Mouse (Mus musculus) heart, embryonic 11.5 days (tissue): ENCODE data around the gene Dtymk. TPM values are rescaled to one million over a fixed set of nuclear protein-coding genes. Genes with fewer than 3 reads are reported as not detected.
A peak's percentile ranks its signal among the peaks of the same experiment; 100 is the strongest.

Experiments used
- ATAC-seq: fragments of 200-750 bp; cut with Nextera tagmentation; replicated peaks from 2 replicates; pipeline ENCODE4 v1.8.0; 2017; ENCODE audit warnings: moderate library complexity; ENCODE audit not compliant: insufficient number of reproducible peaks, low FRiP score, low TSS enrichment
- H3K27ac ChIP-seq: fragments of 300-500 bp; sonication (generic); 2 replicates; pipeline ENCODE4 v1.5.1; 2014; ENCODE audit warnings: mild to moderate bottlenecking, low read depth, low read length
- H3K27me3 ChIP-seq: fragments of 300-500 bp; sonication (generic); 2 replicates; pipeline ENCODE4 v1.6.1; 2014; ENCODE audit warnings: mild to moderate bottlenecking, low read length, mixed read lengths; ENCODE audit not compliant: control insufficient read depth, insufficient read depth
- H3K36me3 ChIP-seq: fragments of 300-500 bp; sonication (generic); 2 replicates; pipeline ENCODE4 v1.6.1; 2014; ENCODE audit warnings: mild to moderate bottlenecking, low read length, moderate library complexity, mixed read lengths; ENCODE audit not compliant: control insufficient read depth, insufficient read depth
- H3K4me1 ChIP-seq: fragments of 300-500 bp; sonication (generic); 2 replicates; pipeline ENCODE4 v1.6.1; 2014; ENCODE audit warnings: low read length; ENCODE audit not compliant: control insufficient read depth, insufficient read depth
- H3K4me2 ChIP-seq: fragments of 300-500 bp; sonication (generic); 2 replicates; pipeline ENCODE4 v1.6.1; 2014; ENCODE audit warnings: mild to moderate bottlenecking, moderate library complexity
- H3K4me3 ChIP-seq: fragments of 300-500 bp; sonication (generic); 2 replicates; pipeline ENCODE4 v1.5.1; 2014; ENCODE audit warnings: low read depth, low read length
- H3K9ac ChIP-seq: fragments of 300-500 bp; sonication (generic); 2 replicates; pipeline ENCODE4 v1.6.1; 2014; ENCODE audit warnings: mild to moderate bottlenecking, low read depth, low read length, moderate library complexity
- H3K9me3 ChIP-seq: fragments of 300-500 bp; sonication (generic); replicated peaks from 2 replicates; pipeline ENCODE4 v1.6.1; 2016; ENCODE audit warnings: low read length; ENCODE audit not compliant: control insufficient read depth
- WGBS: fragments of 180-500 bp; shearing (Covaris S2); extraction: QIAGEN DNeasy Blood & Tissue Kit; methylation state at CpG from one replicate; pipeline ENCODE4 v1.1.7; 2014; ENCODE audit not compliant: insufficient replicate concordance; 5-methylcytosine and 5-hydroxymethylcytosine counted together
- polyA plus RNA-seq: library from polyadenylated mRNA; unstranded; fragments of >200 nt; fragmentation: Nextera tagmentation; extraction: Ambion mirVana; gene quantifications from 2 replicates; pipeline ENCODE4 v1.2.1, GENCODE M21; 2014

Dtymk gene
- polyA plus RNA-seq, 1 experiment from 2014 or later, result 201 TPM

GRCm38 (mm10) chr1:93800670-93801503 lies 847 bp downstream of the Dtymk start:
- peak overlapping the region; percentile 91; the same call in 1 of the 2 replicates for H3K27ac ChIP-seq
- peak overlapping the region; percentile 81 for H3K4me2 ChIP-seq
- no peaks in the 10 kb centered on the region for H3K27me3 ChIP-seq
- peak overlapping the region; percentile 88 for H3K9ac ChIP-seq
- WGBS, result 68% methylated on average over 21 of the region's 21 CpGs
- H3K4me1 ChIP-seq, result peaks cover 18% of the 10 kb centered on the region
- ATAC-seq, result no peak
- H3K4me3 ChIP-seq, result peak overlapping the region; percentile 83
- H3K36me3 ChIP-seq, result peaks cover 5% of the 10 kb centered on the region
- no peaks in the 10 kb centered on the region for H3K9me3 ChIP-seq

GRCm38 (mm10) chr1:93795886-93796285 lies 5.8 kb downstream of the Dtymk start:
- ATAC-seq, result no peak
- Histone ChIP-seq H3K4me2 (no peak overlapping the region), H3K4me1 (no peaks in the 10 kb centered on the region; the same call in 1 of the 2 replicates), H3K36me3 (peaks cover 43% of the 10 kb centered on the region), H3K9ac (no peak overlapping the region), H3K9me3 (no peaks in the 10 kb centered on the region), H3K4me3 (no peak overlapping the region), H3K27me3 (no peaks in the 10 kb centered on the region), H3K27ac (no peak overlapping the region)
- 69% methylated on average over 8 of the region's 8 CpGs for WGBS

- Histone ChIP-seq H3K36me3 (peaks cover 41% of the 10 kb centered on the region), H3K27me3 (no peaks in the 10 kb centered on the region), H3K9ac (no peak overlapping the region), H3K4me3 (no peak overlapping the region), H3K4me1 (no peaks in the 10 kb centered on the region), H3K9me3 (no peaks in the 10 kb centered on the region), H3K27ac (no peak overlapping the region), H3K4me2 (no peak overlapping the region)
- 90% methylated on average over 8 of the region's 8 CpGs for WGBS
- no peak for ATAC-seq
Measured at GRCm38 (mm10) chr1:93794526-93794925, 7.2 kb downstream of the Dtymk start.

GRCm38 (mm10) chr1:93786912-93787311 lies 14.8 kb downstream of the Dtymk start:
- H3K4me1 ChIP-seq, result no peaks in the 10 kb centered on the region
- H3K9ac ChIP-seq, result no peak overlapping the region
- H3K4me2 ChIP-seq, result no peak overlapping the region
- no peak overlapping the region for H3K27ac ChIP-seq
- ATAC-seq, result no peak
- WGBS, result 89% methylated on average over 2 of the region's 2 CpGs
- H3K27me3 ChIP-seq, result no peaks in the 10 kb centered on the region
- no peak overlapping the region for H3K4me3 ChIP-seq
- H3K9me3 ChIP-seq, result no peaks in the 10 kb centered on the region
- peaks cover 49% of the 10 kb centered on the region for H3K36me3 ChIP-seq

- Histone ChIP-seq H3K4me3 (no peak overlapping the region), H3K27me3 (no peaks in the 10 kb centered on the region), H3K4me2 (no peak overlapping the region), H3K27ac (no peak overlapping the region), H3K36me3 (peaks cover 42% of the 10 kb centered on the region), H3K9ac (no peak overlapping the region), H3K4me1 (no peaks in the 10 kb centered on the region), H3K9me3 (no peaks in the 10 kb centered on the region)
- WGBS, result 87% methylated on average over 5 of the region's 5 CpGs
- no peak for ATAC-seq
Measured at GRCm38 (mm10) chr1:93776686-93777085, 25.0 kb downstream of the Dtymk start.

- Histone ChIP-seq H3K36me3 (peaks cover 14% of the 10 kb centered on the region), H3K27me3 (no peaks in the 10 kb centered on the region), H3K9me3 (no peaks in the 10 kb centered on the region), H3K9ac (no peak overlapping the region), H3K4me1 (no peaks in the 10 kb centered on the region), H3K27ac (no peak overlapping the region), H3K4me2 (no peak overlapping the region), H3K4me3 (no peak overlapping the region)
- WGBS, result 87% methylated on average over 3 of the region's 3 CpGs
- ATAC-seq, result no peak
Measured at GRCm38 (mm10) chr1:93769901-93770300, 31.8 kb downstream of the Dtymk start.

GRCm38 (mm10) chr1:93767600-93767999 lies 34.1 kb downstream of the Dtymk start:
- Histone ChIP-seq H3K4me1 (no peaks in the 10 kb centered on the region), H3K27me3 (no peaks in the 10 kb centered on the region), H3K36me3 (no peaks in the 10 kb centered on the region), H3K9me3 (no peaks in the 10 kb centered on the region), H3K9ac (no peak overlapping the region), H3K4me3 (no peak overlapping the region), H3K27ac (no peak overlapping the region), H3K4me2 (no peak overlapping the region)
- 90% methylated on average over 6 of the region's 6 CpGs for WGBS
- no peak for ATAC-seq

GRCm38 (mm10) chr1:93764871-93765591 lies 36.7 kb downstream of the Dtymk start:
- Histone ChIP-seq H3K4me3 (no peak overlapping the region), H3K27ac (no peak overlapping the region), H3K9ac (no peak overlapping the region), H3K36me3 (no peaks in the 10 kb centered on the region), H3K9me3 (no peaks in the 10 kb centered on the region), H3K27me3 (no peaks in the 10 kb centered on the region), H3K4me1 (no peaks in the 10 kb centered on the region), H3K4me2 (no peak overlapping the region)
- 90% methylated on average over 9 of the region's 9 CpGs for WGBS
- ATAC-seq, result no peak
